Comparison of ENCODE assay signal across 9 mouse cellular contexts in genomic region chr16:35156306-35156695, GRCm38 (mm10). TPM values are rescaled to one million over a fixed set of nuclear protein-coding genes. Genes with fewer than 3 reads are reported as not detected.
A peak's percentile ranks its signal among the peaks of the same experiment; 100 is the strongest.
DNase-seq lines count a peak whose midpoint lies in the region; ATAC-seq and TF ChIP-seq lines count a peak whose summit lies in the region.
"Had no signal": no experiment of that assay in that cellular context is flagged by ENCODE, and none has a peak within 500 bp of the region (broad histone marks: within the 10 kb centered on the region; RNA-seq: fewer than 3 reads in every experiment).

No protein-coding gene starts in this region.

- no peaks in the 10 kb centered on the region for H3K36me3 ChIP-seq in heart, embryonic 10.5 days
- H3K36me3 ChIP-seq in kidney, embryonic 14.5 days (ENCODE audit: control insufficient read depth, insufficient read depth, low read length) = no peaks in the 10 kb centered on the region
- H3K36me3 ChIP-seq in neural tube, embryonic 15.5 days = no peaks in the 10 kb centered on the region

- peak; percentile 52 to 65 for DNase-seq in left cerebral cortex, adult 2 months (ENCODE audit: extremely low spot score in 1 of 2, low spot score in 2 of 2)
- no peak for DNase-seq in left cerebral cortex, adult 8-10 months (ENCODE audit: low spot score in 2 of 2)
- no peak for DNase-seq in heart, embryonic 10.5 days (ENCODE audit: low spot score)
- peak; percentile 54 for DNase-seq in lung, adult 2 months
- peak; percentile 55 for DNase-seq in urinary bladder, postnatal 25 days (ENCODE audit: low spot score)

- peaks cover 15% of the 10 kb centered on the region for H3K4me1 ChIP-seq in cortical plate, adult 2 months (ENCODE audit: control insufficient read depth, insufficient read depth, low read length)
- H3K4me1 ChIP-seq in heart, embryonic 10.5 days = peaks cover 69% of the 10 kb centered on the region
- H3K4me1 ChIP-seq in kidney, embryonic 14.5 days (ENCODE audit: control insufficient read depth, insufficient read depth, low read length) = peaks cover 13% of the 10 kb centered on the region; the same call in 1 of the 2 replicates
- 0 out of 2 replicates have a peak, but pooled peaks cover 4% of the 10 kb centered on the region for H3K4me1 ChIP-seq in lung, adult 2 months (ENCODE audit: control insufficient read depth, insufficient read depth, low read length)
- peaks cover 76% of the 10 kb centered on the region for H3K4me1 ChIP-seq in neural tube, embryonic 15.5 days

- 0 out of 2 replicates have a peak overlapping the region, but pooled peaks have one; percentile 56 for H3K9ac ChIP-seq in kidney, embryonic 14.5 days (ENCODE audit: low read depth, low read length)
- peak overlapping the region; percentile 91 for H3K9ac ChIP-seq in neural tube, embryonic 15.5 days (replicated peaks)

- peak overlapping the region; percentile 99 for H3K4me2 ChIP-seq in kidney, embryonic 14.5 days (replicated peaks; ENCODE audit: low read depth, low read length)
- H3K4me2 ChIP-seq in neural tube, embryonic 15.5 days = peak overlapping the region; percentile 83

- H3K9me3 ChIP-seq in heart, embryonic 10.5 days = no peaks in the 10 kb centered on the region
- no peaks in the 10 kb centered on the region for H3K9me3 ChIP-seq in kidney, embryonic 14.5 days (ENCODE audit: control insufficient read depth, low read length)
- no peaks in the 10 kb centered on the region for H3K9me3 ChIP-seq in neural tube, embryonic 15.5 days (replicated peaks)

- intact Hi-C loops in left cerebral cortex, adult 2 months (cut with DNase I) = no loop called here

- peak overlapping the region; percentile 87 for H3K27ac ChIP-seq in left cerebral cortex, adult 2 months
- H3K27ac ChIP-seq in cortical plate, adult 2 months (ENCODE audit: insufficient read depth, low read length) = peak overlapping the region; percentile 95
- H3K27ac ChIP-seq in heart, embryonic 10.5 days = peak overlapping the region; percentile 93
- H3K27ac ChIP-seq in kidney, embryonic 14.5 days (ENCODE audit: low read depth, low read length) = no peak overlapping the region
- peak overlapping the region; percentile 88 for H3K27ac ChIP-seq in neural tube, embryonic 15.5 days (replicated peaks)

- 4% methylated on average over 48 of the region's 48 CpGs for WGBS in heart, embryonic 10.5 days
- 2% methylated on average over 45 of the region's 48 CpGs for WGBS in kidney, embryonic 14.5 days
- 3% methylated on average over 47 of the region's 48 CpGs for WGBS in lung, adult 2 months
- 2% methylated on average over 47 of the region's 48 CpGs for WGBS in neural tube, embryonic 15.5 days

- 0 out of 2 replicates have a peak, but pooled peaks have one; percentile 2 for ATAC-seq in kidney, embryonic 14.5 days (ENCODE audit: low FRiP score, low TSS enrichment)
- no peak for ATAC-seq in neural tube, embryonic 15.5 days (ENCODE audit: low FRiP score)
- ATAC-seq: Patski had no signal

- TF ChIP-seq POLR2A in cortical plate, adult 2 months (IDR thresholded peaks at IDR 0.05; ENCODE audit: extremely low read depth, insufficient read depth, low read length) = no peak
- TF ChIP-seq POLR2A in lung, adult 2 months (IDR thresholded peaks at IDR 0.05; ENCODE audit: borderline replicate concordance, extremely low read depth, low read depth, low read length) = no peak

- peaks cover 74% of the 10 kb centered on the region for H3K27me3 ChIP-seq in heart, embryonic 10.5 days (ENCODE audit: insufficient read depth, poor library complexity, severe bottlenecking)
- H3K27me3 ChIP-seq in kidney, embryonic 14.5 days (ENCODE audit: control insufficient read depth, insufficient read depth, low read length) = peaks cover 67% of the 10 kb centered on the region
- H3K27me3 ChIP-seq in neural tube, embryonic 15.5 days (replicated peaks) = peaks cover 10% of the 10 kb centered on the region; the same call in 1 of the 2 replicates

- TF ChIP-seq CTCF in left cerebral cortex, adult 2 months (IDR thresholded peaks at IDR 0.05) = peak; percentile 60
- TF ChIP-seq CTCF in cortical plate, adult 2 months (IDR thresholded peaks at IDR 0.05; ENCODE audit: extremely low read depth, insufficient read depth, low read length) = no peak
- TF ChIP-seq CTCF in lung, adult 2 months (IDR thresholded peaks at IDR 0.05; ENCODE audit: insufficient read depth, low read length) = no peak

- peak overlapping the region; percentile 70 for H3K4me3 ChIP-seq in left cerebral cortex, adult 2 months
- H3K4me3 ChIP-seq in cortical plate, adult 2 months (ENCODE audit: insufficient read depth, low read length) = peak overlapping the region; percentile 72
- H3K4me3 ChIP-seq in heart, embryonic 10.5 days = peak overlapping the region; percentile 85
- H3K4me3 ChIP-seq in kidney, embryonic 14.5 days (ENCODE audit: low read length) = peak overlapping the region; percentile 49
- no peak overlapping the region for H3K4me3 ChIP-seq in lung, adult 2 months (replicated peaks; ENCODE audit: extremely low read depth, low read depth, low read length)
- H3K4me3 ChIP-seq in neural tube, embryonic 15.5 days (replicated peaks) = peak overlapping the region; percentile 74

RNA-seq across cellular contexts. Expression of gene Adcy5, which starts 1.6 kb away (rescaled TPM):
- total RNA-seq in left cerebral cortex, adult 2 months (2021) = 100 to 1,000 TPM in 1 of 2 experiments, 10 to 100 TPM in 1; 96.8 to 129 TPM
- total RNA-seq in left cerebral cortex, adult 8-10 months (2022) = 100 to 1,000 TPM; 198 to 240 (median 222) TPM
- polyA plus RNA-seq in cortical plate, adult 2 months (2012; rRNA removed) = 52.6 and 93.4 TPM in 2 replicates
- polyA plus RNA-seq in heart, embryonic 10.5 days (2016; fragmentation: Nextera tagmentation; extraction: Ambion mirVana) = 3.8 and 5.1 TPM in 2 replicates
- polyA plus RNA-seq in kidney, embryonic 14.5 days (2014; fragmentation: Nextera tagmentation; extraction: Ambion mirVana) = 0.34 and 0.42 TPM in 2 replicates
- 17.5 and 18.3 TPM in 2 replicates for polyA plus RNA-seq in lung, adult 2 months (2012; rRNA removed)
- 5.1 and 6.1 TPM in 2 replicates for polyA plus RNA-seq in neural tube, embryonic 15.5 days (2015; fragmentation: Nextera tagmentation; extraction: Ambion mirVana)

Comparison
In these comparisons a context has a peak if more than half of its experiments do, and no peak if none do; other contexts are left out.
1. DNase-seq: peak in left cerebral cortex, adult 2 months (2 of 2), lung, adult 2 months (single experiment) and urinary bladder, postnatal 25 days (single experiment); none in left cerebral cortex, adult 8-10 months (0 of 2) and heart, embryonic 10.5 days (single experiment).